Mouse (Mus musculus): ENCODE data around the gene Serpina6. TPM values are rescaled to one million over a fixed set of nuclear protein-coding genes. Genes with fewer than 3 reads are reported as not detected.
"Not testable (repeated sequence)": the region's sequence is repeated elsewhere in the genome, so short reads cannot be mapped to it uniquely, and the experiment has no call there.

The Serpina6 gene
- polyA plus RNA-seq, 1 experiment from 2014 or later, result not detected

DNA sequence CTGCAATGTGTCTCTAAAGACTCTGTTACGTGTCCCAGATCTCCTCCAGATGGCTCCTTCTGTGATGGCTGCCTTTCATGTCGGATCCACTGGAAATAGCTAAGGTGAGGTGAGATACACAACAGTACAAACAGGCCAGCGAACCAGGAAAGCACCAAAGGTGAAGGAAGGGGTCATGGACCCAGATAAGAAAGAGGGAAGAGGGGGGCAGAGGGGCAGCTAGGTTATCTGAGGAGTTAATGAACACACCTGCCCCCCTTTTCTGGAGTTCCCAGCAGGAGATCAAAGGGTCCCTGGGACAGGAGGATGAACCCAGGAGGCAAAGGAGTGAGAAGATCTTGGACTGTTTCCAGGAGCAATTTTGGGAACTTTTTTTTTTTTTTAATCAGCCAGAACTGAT lies 28.4 kb upstream of the Serpina6 start:
- H3K4me3 ChIP-seq (ENCODE audit: low read depth, low read length), result no peak overlapping the region
- 85% methylated on average over 3 of the region's 3 CpGs for WGBS
- H3K9ac ChIP-seq (ENCODE audit: low read length), result no peak overlapping the region
- ATAC-seq (replicated peaks; ENCODE audit: low FRiP score), result no peak
- no peaks in the 10 kb centered on the region for H3K36me3 ChIP-seq (ENCODE audit: control insufficient read depth, insufficient read depth, low read length)
- no peak overlapping the region for H3K27ac ChIP-seq (ENCODE audit: low read depth, low read length)
- no peak for DNase-seq (ENCODE audit: low spot score)
- no peaks in the 10 kb centered on the region for H3K4me1 ChIP-seq (replicated peaks; ENCODE audit: control insufficient read depth, insufficient read depth, low read length)
- H3K9me3 ChIP-seq (ENCODE audit: control insufficient read depth, low read length), result no peaks in the 10 kb centered on the region
- H3K27me3 ChIP-seq (ENCODE audit: control insufficient read depth, insufficient read depth, low read length), result no peaks in the 10 kb centered on the region
- H3K4me2 ChIP-seq (ENCODE audit: low read depth, low read length, severe bottlenecking), result no peak overlapping the region

DNA sequence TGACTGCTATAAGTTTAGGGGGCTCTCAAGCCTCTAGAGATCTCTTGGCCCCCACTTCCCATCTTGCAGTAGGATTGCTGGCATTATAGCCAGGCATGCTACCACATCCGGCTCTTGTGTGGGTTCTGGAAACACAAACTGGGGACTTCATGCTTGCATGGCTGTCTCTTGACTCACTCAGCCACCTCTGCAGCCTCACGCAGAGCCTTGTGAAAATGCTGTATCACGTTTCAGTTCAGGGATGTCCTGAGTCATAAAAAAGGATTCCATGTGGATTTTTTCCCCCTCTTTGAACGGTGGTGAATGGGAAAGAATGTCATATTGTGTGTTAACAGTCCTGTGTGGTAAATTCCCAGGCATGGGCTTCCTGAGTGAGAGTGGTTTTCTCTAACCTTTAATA lies 26.8 kb upstream of the Serpina6 start:
- DNase-seq (ENCODE audit: low spot score) (no peak), ATAC-seq (replicated peaks; ENCODE audit: low FRiP score) (no peak)
- no peaks in the 10 kb centered on the region for H3K27me3 ChIP-seq (ENCODE audit: control insufficient read depth, insufficient read depth, low read length)
- no peak overlapping the region for H3K9ac ChIP-seq (ENCODE audit: low read length)
- H3K4me1 ChIP-seq (replicated peaks; ENCODE audit: control insufficient read depth, insufficient read depth, low read length), result no peaks in the 10 kb centered on the region
- 76% methylated on average over 4 of the region's 4 CpGs for WGBS
- no peaks in the 10 kb centered on the region for H3K36me3 ChIP-seq (ENCODE audit: control insufficient read depth, insufficient read depth, low read length)
- no peaks in the 10 kb centered on the region for H3K9me3 ChIP-seq (ENCODE audit: control insufficient read depth, low read length)
- no peak overlapping the region for H3K27ac ChIP-seq (ENCODE audit: low read depth, low read length)
- H3K4me3 ChIP-seq (ENCODE audit: low read depth, low read length), result no peak overlapping the region
- H3K4me2 ChIP-seq (ENCODE audit: low read depth, low read length, severe bottlenecking), result no peak overlapping the region

DNA sequence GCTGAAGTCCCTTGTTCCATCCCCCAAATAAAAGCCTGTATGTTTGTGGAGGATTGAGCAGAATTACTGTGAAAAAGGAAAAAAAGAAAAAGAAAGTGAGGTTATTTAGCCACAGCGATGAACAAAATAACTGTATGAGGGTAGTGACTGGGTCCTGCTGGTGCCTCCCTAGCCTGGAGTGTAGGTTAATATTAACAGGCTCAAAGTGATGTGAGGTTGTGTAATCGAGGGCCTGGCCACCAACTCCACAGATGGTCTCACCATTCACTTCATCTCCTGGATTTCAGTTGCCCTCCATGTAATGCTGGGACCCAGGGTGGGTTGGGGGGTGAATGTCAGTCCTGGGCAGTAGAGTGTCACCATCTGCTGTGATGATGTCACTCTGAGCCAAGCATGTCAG lies 24.7 kb upstream of the Serpina6 start:
- no peak overlapping the region for H3K4me2 ChIP-seq (ENCODE audit: low read depth, low read length, severe bottlenecking)
- H3K9me3 ChIP-seq (ENCODE audit: control insufficient read depth, low read length), result no peaks in the 10 kb centered on the region
- ATAC-seq (replicated peaks; ENCODE audit: low FRiP score) (no peak), DNase-seq (ENCODE audit: low spot score) (no peak)
- H3K9ac ChIP-seq (ENCODE audit: low read length), result no peak overlapping the region
- H3K27ac ChIP-seq (ENCODE audit: low read depth, low read length), result no peak overlapping the region
- H3K4me1 ChIP-seq (replicated peaks; ENCODE audit: control insufficient read depth, insufficient read depth, low read length), result no peaks in the 10 kb centered on the region
- no peak overlapping the region for H3K4me3 ChIP-seq (ENCODE audit: low read depth, low read length)
- no peaks in the 10 kb centered on the region for H3K27me3 ChIP-seq (ENCODE audit: control insufficient read depth, insufficient read depth, low read length)
- H3K36me3 ChIP-seq (ENCODE audit: control insufficient read depth, insufficient read depth, low read length), result no peaks in the 10 kb centered on the region
- WGBS, result 93% methylated on average over 2 of the region's 2 CpGs

DNA sequence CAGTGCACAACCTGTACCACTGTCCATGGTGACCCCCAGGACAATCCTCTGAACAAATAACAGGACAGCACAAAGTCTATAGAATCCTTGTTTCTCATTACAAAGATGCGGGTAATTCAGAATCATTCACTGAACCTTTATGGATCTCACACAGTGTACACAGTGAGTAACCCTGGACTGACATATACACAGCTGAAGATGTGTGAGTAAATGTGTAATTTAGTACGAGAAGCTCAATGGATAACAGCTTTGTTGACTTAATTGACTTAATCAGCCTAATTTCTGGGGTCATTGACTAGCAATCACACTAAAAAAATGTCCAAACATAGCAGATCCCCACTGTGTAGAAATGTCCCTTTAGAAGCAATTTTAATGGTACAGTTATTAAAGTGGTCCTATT lies 24.2 kb upstream of the Serpina6 start:
- no peaks in the 10 kb centered on the region for H3K27me3 ChIP-seq (ENCODE audit: control insufficient read depth, insufficient read depth, low read length)
- 77% methylated on average over 2 of the region's 2 CpGs for WGBS
- H3K9me3 ChIP-seq (ENCODE audit: control insufficient read depth, low read length), result no peaks in the 10 kb centered on the region
- no peak overlapping the region for H3K4me3 ChIP-seq (ENCODE audit: low read depth, low read length)
- H3K27ac ChIP-seq (ENCODE audit: low read depth, low read length), result no peak overlapping the region
- ATAC-seq (replicated peaks; ENCODE audit: low FRiP score) (no peak), DNase-seq (ENCODE audit: low spot score) (no peak)
- H3K4me2 ChIP-seq (ENCODE audit: low read depth, low read length, severe bottlenecking), result no peak overlapping the region
- no peaks in the 10 kb centered on the region for H3K4me1 ChIP-seq (replicated peaks; ENCODE audit: control insufficient read depth, insufficient read depth, low read length)
- no peaks in the 10 kb centered on the region for H3K36me3 ChIP-seq (ENCODE audit: control insufficient read depth, insufficient read depth, low read length)
- no peak overlapping the region for H3K9ac ChIP-seq (ENCODE audit: low read length)

DNA sequence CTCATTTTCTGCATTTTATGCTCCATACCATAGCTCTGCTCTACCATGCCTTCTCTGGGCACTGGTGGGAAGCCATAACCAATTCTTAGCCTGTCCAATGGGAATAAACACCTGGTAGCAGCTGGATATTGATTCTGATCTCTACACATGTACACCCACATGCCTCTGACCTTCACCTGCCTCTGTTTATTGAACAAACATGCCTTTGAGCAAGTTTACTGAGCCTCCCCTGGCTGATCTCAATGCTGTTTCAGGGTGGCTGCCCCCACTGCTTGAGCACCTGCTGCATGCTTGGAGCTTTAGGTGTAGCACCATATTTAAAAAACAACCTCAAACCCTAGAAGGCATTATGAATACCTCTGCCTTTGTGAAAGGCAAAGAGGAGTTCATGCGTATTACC lies 22.8 kb upstream of the Serpina6 start:
- ATAC-seq (replicated peaks; ENCODE audit: low FRiP score); H3K27ac ChIP-seq (ENCODE audit: low read depth, low read length); DNase-seq (ENCODE audit: low spot score); H3K4me1 ChIP-seq (replicated peaks; ENCODE audit: control insufficient read depth, insufficient read depth, low read length); H3K4me2 ChIP-seq (ENCODE audit: low read depth, low read length, severe bottlenecking); H3K27me3 ChIP-seq (ENCODE audit: control insufficient read depth, insufficient read depth, low read length); H3K4me3 ChIP-seq (ENCODE audit: low read depth, low read length); H3K9ac ChIP-seq (ENCODE audit: low read length); H3K9me3 ChIP-seq (ENCODE audit: control insufficient read depth, low read length); H3K36me3 ChIP-seq (ENCODE audit: control insufficient read depth, insufficient read depth, low read length): not testable (repeated sequence)
- WGBS, result 97% methylated on average over 1 of the region's 1 CpGs

DNA sequence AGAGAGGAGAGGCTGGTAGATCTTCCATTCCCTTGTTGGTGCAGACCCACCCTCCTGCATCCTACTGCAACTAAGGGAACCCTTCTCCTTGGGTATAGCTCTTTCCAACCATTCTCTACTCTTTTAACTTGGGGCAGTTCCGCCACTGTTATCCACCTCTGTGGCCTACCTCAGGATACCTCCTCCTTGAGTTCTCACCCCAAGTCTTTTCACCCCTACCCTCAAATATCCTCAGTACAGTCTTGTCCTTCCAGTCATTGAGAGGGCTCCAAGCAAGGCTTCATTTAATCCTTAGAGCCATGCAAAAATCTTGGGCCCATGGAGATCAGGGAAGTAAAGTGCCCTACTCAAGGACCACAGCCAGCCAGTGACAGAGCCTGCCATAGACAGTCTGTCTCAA lies 19.0 kb upstream of the Serpina6 start, which contains the start of gene Serpina16:
TSS of gene Serpina16 (minus strand) at position 101 of the 400 bp plus-strand sequence.
- no peak within 1 kb of the TSS for H3K4me3 ChIP-seq (ENCODE audit: low read depth, low read length)
- 85% methylated on average over 1 of the region's 1 CpGs for WGBS
- no peak within 1 kb of the TSS for H3K4me2 ChIP-seq (ENCODE audit: low read depth, low read length, severe bottlenecking)
- H3K9me3 ChIP-seq (ENCODE audit: control insufficient read depth, low read length), result no peaks in the 10 kb centered on the region
- no peaks in the 10 kb centered on the region for H3K36me3 ChIP-seq (ENCODE audit: control insufficient read depth, insufficient read depth, low read length)
- no peaks in the 10 kb centered on the region for H3K27me3 ChIP-seq (ENCODE audit: control insufficient read depth, insufficient read depth, low read length)
- ATAC-seq (replicated peaks; ENCODE audit: low FRiP score), result no peak
- DNase-seq (ENCODE audit: low spot score), result no peak
- no peak within 1 kb of the TSS for H3K27ac ChIP-seq (ENCODE audit: low read depth, low read length)
- H3K9ac ChIP-seq (ENCODE audit: low read length), result no peak within 1 kb of the TSS
- no peaks in the 10 kb centered on the region for H3K4me1 ChIP-seq (replicated peaks; ENCODE audit: control insufficient read depth, insufficient read depth, low read length)

DNA sequence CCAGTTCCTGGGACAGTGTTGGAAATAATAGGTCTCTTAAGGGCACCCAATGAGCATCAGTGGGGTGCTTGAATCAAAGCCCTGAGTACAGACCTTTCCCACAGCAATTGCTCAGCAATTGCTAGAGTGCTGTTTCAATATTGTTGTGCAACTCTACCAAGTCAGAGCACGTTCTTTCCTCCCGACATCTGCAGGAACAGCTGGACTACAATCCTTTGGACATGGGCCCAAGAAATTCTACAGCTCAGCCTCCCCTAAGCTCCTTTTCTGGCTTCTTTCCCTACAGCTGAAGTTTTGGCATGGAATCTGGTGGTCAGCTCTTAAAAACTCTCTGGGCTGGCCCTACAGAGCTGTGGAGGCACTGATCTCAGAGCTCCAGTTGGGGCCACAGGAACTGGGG lies 16.2 kb upstream of the Serpina6 start:
- Histone ChIP-seq H3K4me1 (replicated peaks; ENCODE audit: control insufficient read depth, insufficient read depth, low read length) (no peaks in the 10 kb centered on the region), H3K27ac (ENCODE audit: low read depth, low read length) (no peak overlapping the region), H3K27me3 (ENCODE audit: control insufficient read depth, insufficient read depth, low read length) (no peaks in the 10 kb centered on the region), H3K9me3 (ENCODE audit: control insufficient read depth, low read length) (no peaks in the 10 kb centered on the region), H3K36me3 (ENCODE audit: control insufficient read depth, insufficient read depth, low read length) (no peaks in the 10 kb centered on the region), H3K9ac (ENCODE audit: low read length) (no peak overlapping the region), H3K4me2 (ENCODE audit: low read depth, low read length, severe bottlenecking) (no peak overlapping the region), H3K4me3 (ENCODE audit: low read depth, low read length) (no peak overlapping the region)
- DNase-seq (ENCODE audit: low spot score), result no peak
- WGBS, result 86% methylated on average over 2 of the region's 2 CpGs
- ATAC-seq (replicated peaks; ENCODE audit: low FRiP score), result no peak

DNA sequence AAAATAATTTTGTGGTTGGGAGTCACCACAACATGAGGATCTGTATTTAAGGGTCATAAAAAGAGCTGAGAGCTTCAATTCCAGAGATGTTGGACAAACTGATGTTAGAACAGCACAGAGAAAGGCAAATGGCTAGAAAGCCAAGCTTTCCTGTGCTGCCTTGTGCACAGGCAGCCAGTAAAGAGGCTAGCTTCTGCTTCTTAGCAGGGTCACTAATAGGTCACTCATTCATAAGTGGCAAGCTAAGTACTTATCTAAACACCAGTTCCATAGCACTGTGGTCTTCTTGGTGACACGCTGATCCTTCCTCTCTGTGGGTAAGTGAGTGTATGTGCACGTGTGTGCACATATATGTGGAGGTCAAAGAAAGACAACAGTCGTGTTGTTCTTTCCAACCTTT lies 14.5 kb upstream of the Serpina6 start:
- Histone ChIP-seq H3K9ac (ENCODE audit: low read length) (no peak overlapping the region), H3K9me3 (ENCODE audit: control insufficient read depth, low read length) (no peaks in the 10 kb centered on the region), H3K4me1 (replicated peaks; ENCODE audit: control insufficient read depth, insufficient read depth, low read length) (no peaks in the 10 kb centered on the region), H3K4me3 (ENCODE audit: low read depth, low read length) (no peak overlapping the region), H3K27me3 (ENCODE audit: control insufficient read depth, insufficient read depth, low read length) (no peaks in the 10 kb centered on the region), H3K27ac (ENCODE audit: low read depth, low read length) (no peak overlapping the region), H3K36me3 (ENCODE audit: control insufficient read depth, insufficient read depth, low read length) (no peaks in the 10 kb centered on the region), H3K4me2 (ENCODE audit: low read depth, low read length, severe bottlenecking) (no peak overlapping the region)
- ATAC-seq (replicated peaks; ENCODE audit: low FRiP score) (no peak), DNase-seq (ENCODE audit: low spot score) (no peak)
- WGBS, result 88% methylated on average over 3 of the region's 3 CpGs

DNA sequence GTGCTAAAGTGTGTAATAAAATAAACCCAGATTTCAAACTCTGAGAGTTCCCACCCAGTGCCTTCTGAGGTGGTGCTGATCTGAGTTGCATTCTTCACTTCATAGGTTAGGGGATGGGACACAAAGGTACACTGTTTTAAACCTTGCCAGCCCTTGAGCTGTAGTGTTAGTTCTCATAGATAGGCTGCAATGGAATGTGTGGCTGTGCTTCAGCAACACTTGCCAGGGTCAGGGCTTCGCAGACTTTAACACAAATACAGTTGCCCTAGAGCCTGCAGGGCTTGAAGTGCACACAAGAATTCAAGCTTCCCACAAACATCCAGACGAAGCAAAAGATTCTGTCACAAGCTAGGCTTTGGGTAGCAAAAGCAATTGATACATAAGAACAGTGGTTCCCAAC lies 14.0 kb upstream of the Serpina6 start:
- DNase-seq (ENCODE audit: low spot score) (no peak), ATAC-seq (replicated peaks; ENCODE audit: low FRiP score) (no peak)
- Histone ChIP-seq H3K36me3 (ENCODE audit: control insufficient read depth, insufficient read depth, low read length) (no peaks in the 10 kb centered on the region), H3K9me3 (ENCODE audit: control insufficient read depth, low read length) (no peaks in the 10 kb centered on the region), H3K4me2 (ENCODE audit: low read depth, low read length, severe bottlenecking) (no peak overlapping the region), H3K4me1 (replicated peaks; ENCODE audit: control insufficient read depth, insufficient read depth, low read length) (no peaks in the 10 kb centered on the region), H3K27ac (ENCODE audit: low read depth, low read length) (no peak overlapping the region), H3K27me3 (ENCODE audit: control insufficient read depth, insufficient read depth, low read length) (no peaks in the 10 kb centered on the region), H3K9ac (ENCODE audit: low read length) (no peak overlapping the region), H3K4me3 (ENCODE audit: low read depth, low read length) (no peak overlapping the region)
- WGBS, result 75% methylated on average over 2 of the region's 2 CpGs

All from forebrain, embryonic 11.5 days (tissue).